Mouse (Mus musculus): Measurements from ENCODE around the gene Sars2. TPM values are rescaled to one million over a fixed set of nuclear protein-coding genes. Genes with fewer than 3 reads are reported as not detected.

Gene Sars2
- polyA plus RNA-seq, 1 experiment from 2014 or later = 20.4 TPM

DNA sequence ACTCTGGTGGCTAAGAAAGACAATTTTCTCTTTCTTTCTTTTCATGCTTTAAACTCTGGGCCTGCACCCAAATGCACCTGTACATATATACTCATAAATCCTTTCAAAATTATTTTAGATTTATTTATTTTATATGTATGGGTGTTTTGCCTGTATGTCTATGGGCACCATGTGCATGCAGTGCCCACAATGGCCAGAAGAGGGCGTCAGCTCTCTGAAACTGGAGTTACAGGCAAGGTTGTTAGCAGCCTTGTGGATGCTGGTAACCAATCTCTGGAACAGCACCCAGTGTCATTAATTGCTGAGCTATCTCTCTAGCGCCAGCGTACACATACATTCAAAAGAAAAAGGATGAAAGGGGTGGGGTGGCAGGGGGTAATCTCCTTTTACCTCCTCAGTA lies 30.8 kb upstream of the Sars2 start:
- no peak overlapping the region for H3K4me2 ChIP-seq
- no peak for ATAC-seq (ENCODE audit: extremely low read depth, insufficient number of reproducible peaks, low FRiP score, low TSS enrichment)
- WGBS = 60% methylated on average over 3 of the region's 3 CpGs
- H3K27ac ChIP-seq (replicated peaks) = no peak overlapping the region
- H3K9ac ChIP-seq = no peak overlapping the region
- H3K4me1 ChIP-seq = peaks cover 31% of the 10 kb centered on the region
- H3K36me3 ChIP-seq = no peaks in the 10 kb centered on the region
- H3K9me3 ChIP-seq = 0 out of 2 replicates have a peak, but pooled peaks cover 4% of the 10 kb centered on the region
- no peaks in the 10 kb centered on the region for H3K27me3 ChIP-seq (replicated peaks)
- H3K4me3 ChIP-seq = no peak overlapping the region

DNA sequence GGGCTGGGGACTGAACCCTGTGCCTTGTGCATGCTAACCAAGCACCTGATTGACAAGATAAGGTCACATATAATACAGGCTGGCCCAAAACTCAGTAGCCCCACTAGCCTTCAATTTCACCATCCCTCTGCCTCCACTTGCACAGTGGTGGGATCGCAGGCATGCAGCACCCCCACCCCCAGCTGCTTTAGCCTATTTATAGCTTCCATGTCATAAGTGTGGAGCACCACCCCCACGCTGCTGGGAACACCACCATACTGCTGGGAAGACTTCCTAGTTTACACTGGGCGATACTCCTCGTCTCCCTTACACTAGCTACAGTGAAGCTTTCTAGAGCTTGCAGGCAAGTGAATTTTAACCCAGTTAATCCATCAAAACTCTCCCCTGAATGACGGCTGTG lies 27.1 kb upstream of the Sars2 start:
- Histone ChIP-seq H3K9me3 (no peaks in the 10 kb centered on the region), H3K4me1 (peaks cover 49% of the 10 kb centered on the region), H3K36me3 (no peaks in the 10 kb centered on the region), H3K9ac (peak overlapping the region; percentile 59; the same call in 1 of the 2 replicates), H3K27me3 (replicated peaks) (no peaks in the 10 kb centered on the region), H3K4me3 (no peak overlapping the region), H3K4me2 (peak overlapping the region; percentile 27; the same call in 1 of the 2 replicates), H3K27ac (replicated peaks) (peak overlapping the region; percentile 39; the same call in 1 of the 2 replicates)
- 32% methylated on average over 5 of the region's 5 CpGs for WGBS
- ATAC-seq (ENCODE audit: extremely low read depth, insufficient number of reproducible peaks, low FRiP score, low TSS enrichment) = no peak

DNA sequence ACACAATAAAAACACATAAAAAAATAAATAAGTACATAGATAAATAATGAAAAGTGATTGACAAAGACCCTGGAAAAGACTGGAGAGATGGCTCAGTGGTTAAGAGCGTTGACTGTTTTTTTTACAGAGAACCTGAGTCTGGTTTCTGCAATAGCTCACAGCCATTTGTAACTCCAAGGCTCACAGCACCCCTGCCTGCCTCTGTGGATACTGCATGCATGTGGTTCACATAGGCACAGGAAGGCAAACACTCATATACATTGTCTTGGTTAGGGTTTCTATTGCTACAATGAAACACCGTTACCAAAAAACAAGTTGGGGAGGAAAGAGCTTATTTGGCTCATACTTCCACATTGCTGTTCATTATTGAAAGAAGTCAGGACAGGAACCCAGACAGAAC lies 26.2 kb upstream of the Sars2 start:
- H3K9me3 ChIP-seq = no peaks in the 10 kb centered on the region
- H3K27me3 ChIP-seq (replicated peaks) = no peaks in the 10 kb centered on the region
- H3K4me1 ChIP-seq = peaks cover 52% of the 10 kb centered on the region
- no peak overlapping the region for H3K4me3 ChIP-seq
- WGBS = 92% methylated on average over 2 of the region's 2 CpGs
- H3K4me2 ChIP-seq = no peak overlapping the region
- no peak overlapping the region for H3K9ac ChIP-seq
- ATAC-seq (ENCODE audit: extremely low read depth, insufficient number of reproducible peaks, low FRiP score, low TSS enrichment) = no peak
- H3K27ac ChIP-seq (replicated peaks) = no peak overlapping the region
- H3K36me3 ChIP-seq = no peaks in the 10 kb centered on the region

GRCm38 (mm10) chr7:28716590-28717281 lies 25.1 kb upstream of the Sars2 start, which contains the start of gene Fbxo17:
TSS of gene Fbxo17 (plus strand) at chr7:28716804.
- no peaks in the 10 kb centered on the region for H3K36me3 ChIP-seq
- H3K27me3 ChIP-seq (replicated peaks) = no peaks in the 10 kb centered on the region
- peak within 1 kb of the TSS; percentile 70 for H3K4me3 ChIP-seq
- no peaks in the 10 kb centered on the region for H3K9me3 ChIP-seq
- peak; percentile 69; the same call in 1 of the 2 replicates for ATAC-seq (ENCODE audit: extremely low read depth, insufficient number of reproducible peaks, low FRiP score, low TSS enrichment)
- WGBS = 1% methylated on average over 36 of the region's 36 CpGs
- H3K4me1 ChIP-seq = peaks cover 52% of the 10 kb centered on the region
- peak within 1 kb of the TSS; percentile 85 for H3K4me2 ChIP-seq
- H3K27ac ChIP-seq (replicated peaks) = peak within 1 kb of the TSS; percentile 62
- H3K9ac ChIP-seq = peak within 1 kb of the TSS; percentile 87

DNA sequence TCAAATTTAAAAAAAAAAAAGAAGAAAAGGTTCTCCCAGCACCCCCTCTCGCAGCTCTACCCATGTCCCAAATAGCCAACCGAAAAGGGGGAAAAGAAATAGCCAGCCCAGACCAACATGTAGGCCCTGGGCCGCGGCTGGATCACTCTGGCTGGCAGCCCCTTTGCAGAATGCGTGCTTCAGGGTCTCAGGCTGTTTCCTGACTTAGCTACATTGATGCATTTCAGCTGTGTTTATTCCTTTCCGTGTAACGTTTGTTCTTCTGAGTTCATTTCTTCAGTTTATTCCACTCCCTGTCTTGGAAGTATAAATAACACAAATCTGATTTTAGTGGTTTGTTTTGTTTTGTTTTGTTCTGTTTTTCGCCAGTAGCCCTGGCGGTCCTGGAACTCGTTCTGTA lies 24.1 kb upstream of the Sars2 start:
- no peak for ATAC-seq (ENCODE audit: extremely low read depth, insufficient number of reproducible peaks, low FRiP score, low TSS enrichment)

GRCm38 (mm10) chr7:28719159-28719558 lies 22.6 kb upstream of the Sars2 start:
- H3K9ac ChIP-seq = no peak overlapping the region
- no peaks in the 10 kb centered on the region for H3K27me3 ChIP-seq (replicated peaks)
- ATAC-seq (ENCODE audit: extremely low read depth, insufficient number of reproducible peaks, low FRiP score, low TSS enrichment) = no peak
- peak overlapping the region; percentile 27 for H3K4me2 ChIP-seq
- peaks cover 34% of the 10 kb centered on the region for H3K4me1 ChIP-seq
- WGBS = 23% methylated on average over 4 of the region's 4 CpGs
- H3K27ac ChIP-seq (replicated peaks) = no peak overlapping the region
- no peaks in the 10 kb centered on the region for H3K9me3 ChIP-seq
- no peak overlapping the region for H3K4me3 ChIP-seq
- H3K36me3 ChIP-seq = peaks cover 5% of the 10 kb centered on the region

More for the DNA sequence above, 24.1 kb upstream of the Sars2 start:
- peak overlapping the region; percentile 70; the same call in 1 of the 2 replicates for H3K4me3 ChIP-seq
- WGBS = 74% methylated on average over 10 of the region's 10 CpGs
- H3K27me3 ChIP-seq (replicated peaks) = no peaks in the 10 kb centered on the region
- H3K9ac ChIP-seq = no peak overlapping the region
- H3K36me3 ChIP-seq = 0 out of 2 replicates have a peak, but pooled peaks cover 2% of the 10 kb centered on the region
- H3K4me1 ChIP-seq = peaks cover 46% of the 10 kb centered on the region
- H3K27ac ChIP-seq (replicated peaks) = no peak overlapping the region
- no peaks in the 10 kb centered on the region for H3K9me3 ChIP-seq
- peak overlapping the region; percentile 85 for H3K4me2 ChIP-seq

DNA sequence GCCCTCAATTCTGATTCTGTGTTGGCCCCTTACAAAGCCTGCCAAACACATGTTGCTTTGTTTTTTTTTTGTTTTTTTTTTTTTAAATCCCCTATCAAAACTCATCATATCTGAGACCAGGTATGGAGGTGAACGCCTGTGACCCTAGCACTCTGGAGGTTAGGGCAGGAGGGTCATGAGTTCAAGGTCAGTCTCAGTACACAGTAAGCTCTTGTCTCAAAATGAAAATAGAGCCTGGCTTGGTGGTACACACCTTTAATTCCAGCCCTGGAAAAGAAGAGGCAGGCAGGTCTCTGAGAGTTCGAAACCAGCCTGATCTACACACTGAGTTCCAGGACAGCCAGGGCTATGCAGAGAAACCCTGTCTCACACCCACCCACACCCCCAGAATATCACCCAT lies 22.1 kb upstream of the Sars2 start:
- ATAC-seq (ENCODE audit: extremely low read depth, insufficient number of reproducible peaks, low FRiP score, low TSS enrichment) = no peak
- Histone ChIP-seq H3K4me2 (no peak overlapping the region), H3K36me3 (peaks cover 10% of the 10 kb centered on the region), H3K9ac (no peak overlapping the region), H3K27me3 (replicated peaks) (no peaks in the 10 kb centered on the region), H3K4me1 (peaks cover 30% of the 10 kb centered on the region), H3K4me3 (no peak overlapping the region), H3K27ac (replicated peaks) (no peak overlapping the region), H3K9me3 (no peaks in the 10 kb centered on the region)
- WGBS = 71% methylated on average over 2 of the region's 2 CpGs

DNA sequence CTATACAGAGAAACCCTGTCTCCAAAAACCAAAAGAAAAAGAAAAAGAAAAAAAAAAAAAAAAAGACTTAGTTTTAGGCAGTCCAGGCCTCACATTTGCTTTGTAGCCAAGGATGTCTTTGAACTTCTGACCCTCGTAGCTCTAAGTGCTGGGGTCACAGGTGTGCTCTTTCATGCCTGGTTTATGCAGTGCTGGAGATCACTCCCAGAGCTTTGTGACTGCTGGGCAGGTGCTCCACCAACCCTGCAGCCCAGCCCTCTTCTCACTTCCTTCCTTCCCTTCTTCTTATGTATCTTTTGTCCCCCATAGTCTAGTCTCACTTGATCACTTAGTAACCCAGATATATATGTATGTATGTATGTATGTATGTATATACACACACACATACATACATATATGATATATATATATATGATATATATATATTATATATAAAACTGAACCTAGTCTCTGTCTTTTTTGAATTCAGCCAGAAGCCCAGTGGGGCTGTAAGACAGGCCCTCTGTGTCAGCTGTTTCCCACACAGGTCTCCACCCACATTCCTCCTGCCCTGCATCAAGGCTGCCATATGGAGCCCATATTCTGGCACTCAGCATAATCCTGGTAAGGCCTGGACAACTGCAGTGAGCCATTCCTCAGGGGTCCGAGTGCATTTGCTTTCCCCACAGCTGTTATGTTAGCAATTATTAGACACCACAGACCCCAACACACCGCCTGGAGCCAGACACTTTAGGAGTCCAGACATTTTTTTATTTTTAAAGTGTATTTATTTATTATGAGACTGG lies 20.8 kb upstream of the Sars2 start:
- H3K9me3 ChIP-seq = no peaks in the 10 kb centered on the region
- H3K27ac ChIP-seq (replicated peaks) = no peak overlapping the region
- no peak overlapping the region for H3K4me2 ChIP-seq
- WGBS = 62% methylated on average over 3 of the region's 3 CpGs
- no peak for ATAC-seq (ENCODE audit: extremely low read depth, insufficient number of reproducible peaks, low FRiP score, low TSS enrichment)
- no peak overlapping the region for H3K4me3 ChIP-seq
- no peaks in the 10 kb centered on the region for H3K27me3 ChIP-seq (replicated peaks)
- no peak overlapping the region for H3K9ac ChIP-seq
- peaks cover 17% of the 10 kb centered on the region for H3K36me3 ChIP-seq
- peaks cover 21% of the 10 kb centered on the region for H3K4me1 ChIP-seq

DNA sequence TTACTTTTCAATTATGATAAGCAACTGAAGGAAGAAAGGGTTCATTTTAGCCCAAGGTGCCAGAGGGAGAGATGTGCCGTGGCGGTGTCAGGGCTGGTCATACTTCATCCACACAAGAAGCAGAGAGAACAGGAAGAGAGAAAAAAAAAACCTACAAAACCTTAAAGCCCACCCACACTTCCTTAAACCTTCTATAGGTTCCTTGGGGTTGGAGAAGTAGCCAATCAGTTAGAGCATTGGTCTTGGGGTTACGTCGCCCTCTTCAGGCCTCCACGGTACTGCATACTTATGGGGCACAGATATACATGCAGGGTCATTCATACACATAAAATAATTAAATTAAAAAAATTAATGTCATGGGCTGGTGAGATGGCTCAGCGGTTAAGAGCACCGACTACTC lies 19.7 kb upstream of the Sars2 start:
- Histone ChIP-seq H3K36me3 (peaks cover 22% of the 10 kb centered on the region), H3K9ac (no peak overlapping the region), H3K27ac (replicated peaks) (no peak overlapping the region)

DNA sequence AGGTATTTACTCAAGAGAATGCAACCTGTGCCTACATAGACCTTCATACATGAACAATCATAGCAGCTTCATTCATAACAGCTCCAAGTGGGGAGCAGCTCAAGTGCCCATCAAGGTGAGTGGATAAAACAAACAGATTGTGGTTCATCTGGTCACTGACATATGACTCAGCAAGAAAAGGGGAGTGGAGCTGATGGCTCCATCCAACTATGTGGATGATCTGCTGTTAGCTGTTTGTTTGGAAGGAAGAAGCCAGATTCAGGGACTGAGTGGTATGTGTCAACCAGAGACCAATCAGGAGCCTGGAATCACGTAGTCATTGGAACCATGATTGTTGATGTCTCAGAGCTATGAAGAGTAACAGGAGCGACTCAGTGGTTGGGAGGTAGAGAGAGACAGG lies 17.2 kb upstream of the Sars2 start:
- Histone ChIP-seq H3K4me1 (peaks cover 8% of the 10 kb centered on the region), H3K27me3 (replicated peaks) (no peaks in the 10 kb centered on the region), H3K9ac (no peak overlapping the region), H3K36me3 (peaks cover 22% of the 10 kb centered on the region), H3K9me3 (no peaks in the 10 kb centered on the region), H3K4me2 (no peak overlapping the region), H3K27ac (replicated peaks) (no peak overlapping the region), H3K4me3 (no peak overlapping the region)
- WGBS = 89% methylated on average over 2 of the region's 2 CpGs
- no peak for ATAC-seq (ENCODE audit: extremely low read depth, insufficient number of reproducible peaks, low FRiP score, low TSS enrichment)

More for the DNA sequence above, 19.7 kb upstream of the Sars2 start:
- WGBS = 89% methylated on average over 7 of the region's 7 CpGs
- no peak overlapping the region for H3K4me3 ChIP-seq
- no peaks in the 10 kb centered on the region for H3K9me3 ChIP-seq
- no peaks in the 10 kb centered on the region for H3K27me3 ChIP-seq (replicated peaks)
- peaks cover 22% of the 10 kb centered on the region for H3K4me1 ChIP-seq
- no peak overlapping the region for H3K4me2 ChIP-seq
- no peak for ATAC-seq (ENCODE audit: extremely low read depth, insufficient number of reproducible peaks, low FRiP score, low TSS enrichment)

DNA sequence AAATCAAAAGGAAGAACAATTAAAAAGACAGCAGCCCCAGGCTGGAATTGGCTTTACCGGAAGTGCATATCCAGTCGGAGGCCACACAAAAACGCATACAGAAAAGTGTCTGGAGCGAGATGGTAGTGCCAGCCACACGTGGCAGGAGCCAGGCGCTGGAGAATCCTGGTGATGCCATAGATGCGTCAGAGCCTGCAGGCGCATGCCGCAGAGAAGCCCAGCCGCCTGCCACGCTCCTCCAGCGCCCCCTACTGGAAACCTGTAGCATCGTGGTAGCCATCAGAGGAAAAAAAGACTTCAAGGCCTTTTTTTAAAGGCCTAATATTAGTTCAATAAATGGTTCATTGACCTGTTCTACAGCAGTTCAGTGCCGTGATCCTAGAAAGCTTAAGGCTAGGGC lies 15.2 kb upstream of the Sars2 start:
- Histone ChIP-seq H3K4me3 (no peak overlapping the region), H3K36me3 (peaks cover 36% of the 10 kb centered on the region), H3K4me1 (0 out of 2 replicates have a peak, but pooled peaks cover 4% of the 10 kb centered on the region), H3K27me3 (replicated peaks) (0 out of 2 replicates have a peak, but pooled peaks cover under 1% of the 10 kb centered on the region), H3K4me2 (peak overlapping the region; percentile 31), H3K9ac (no peak overlapping the region), H3K9me3 (peaks cover 10% of the 10 kb centered on the region), H3K27ac (replicated peaks) (no peak overlapping the region)
- 6% methylated on average over 14 of the region's 14 CpGs for WGBS
- ATAC-seq (ENCODE audit: extremely low read depth, insufficient number of reproducible peaks, low FRiP score, low TSS enrichment) = no peak
